8 mouse cellular contexts compared by ENCODE assay signal in genomic region chr2:144368400-144369019, GRCm38 (mm10). TPM values are rescaled to one million over a fixed set of nuclear protein-coding genes. Genes with fewer than 3 reads are reported as not detected.
DNase-seq lines count a peak whose midpoint lies in the region; ATAC-seq lines count a peak whose summit lies in the region.

Gene Kat14 (plus strand): TSS chr2:144368983.
Gene Pet117 (plus strand): TSS chr2:144368996.

- H3K4me3 ChIP-seq in hindbrain, embryonic 10.5 days, result peak within 1 kb of the TSS; percentile 87

- H3K27me3 ChIP-seq in hindbrain, embryonic 10.5 days (ENCODE audit: insufficient read depth, poor library complexity, severe bottlenecking), result no peaks in the 10 kb centered on the region

- H3K27ac ChIP-seq in hindbrain, embryonic 10.5 days, result peak within 1 kb of the TSS; percentile 99

- H3K36me3 ChIP-seq in hindbrain, embryonic 10.5 days, result peaks cover 10% of the 10 kb centered on the region

- H3K9me3 ChIP-seq in hindbrain, embryonic 10.5 days, result no peaks in the 10 kb centered on the region

- peaks cover 20% of the 10 kb centered on the region for H3K4me1 ChIP-seq in hindbrain, embryonic 10.5 days (replicated peaks)

- DNase-seq in Muller cell, postnatal 12 days (ENCODE audit: inconsistent ontology term), result peak; percentile 91
- peak; percentile 92 for DNase-seq in cerebellum, adult 9-10 months
- DNase-seq in hindbrain, embryonic 10.5 days (ENCODE audit: low spot score), result peak; percentile 97
- peak; percentile 94 for DNase-seq in layer of hippocampus, adult 9-11 months
- DNase-seq in lung, postnatal 10 days, result peak; percentile 98
- peak; percentile 95 for DNase-seq in ovary, postnatal 36 days (ENCODE audit: low spot score)
- DNase-seq in thymus, postnatal 25 days, result peak; percentile 95

- 7% methylated on average over 38 of the region's 38 CpGs for WGBS in hindbrain, embryonic 10.5 days

- ATAC-seq in frontal cortex, adult (ENCODE audit: low TSS enrichment), result peak; percentile 90

RNA-seq across cellular contexts. Expression of gene Kat14, which starts in this region (rescaled TPM):
- 47.9 and 60.4 TPM in 2 replicates for polyA plus RNA-seq in hindbrain, embryonic 10.5 days (2016; fragmentation: Nextera tagmentation; extraction: Ambion mirVana)

RNA-seq across cellular contexts. Expression of gene Pet117, which starts in this region (rescaled TPM):
- polyA plus RNA-seq in hindbrain, embryonic 10.5 days (2016; fragmentation: Nextera tagmentation; extraction: Ambion mirVana), result 0.24 TPM in 1 of 2 replicates, not detected in the other

Comparison
In these comparisons a context has a peak if more than half of its experiments do, and no peak if none do; other contexts are left out.
1. Peak in every context shown above with its lines: DNase-seq, ATAC-seq, H3K4me3 ChIP-seq and H3K27ac ChIP-seq.